Mouse (Mus musculus) kidney, adult 2 months (tissue): ENCODE data around the gene Spata21. TPM values are rescaled to one million over a fixed set of nuclear protein-coding genes. Genes with fewer than 3 reads are reported as not detected.

Source experiments
- DNase-seq: peaks from one replicate; pipeline ENCODE4 v3.0.0; 2021
- H3K27ac ChIP-seq: fragments of 200-500 bp; 2 replicates; pipeline ENCODE4 v1.5.1; 2012; ENCODE audit warnings: low read depth, low read length, control low read depth, inconsistent platforms; ENCODE audit not compliant: insufficient read depth
- H3K27me3 ChIP-seq: fragments of 200-500 bp; replicated peaks from 2 replicates; pipeline ENCODE4 v1.6.1; 2012; ENCODE audit warnings: mild to moderate bottlenecking, moderate library complexity, low read length, inconsistent platforms; ENCODE audit not compliant: control insufficient read depth, insufficient read depth
- H3K36me3 ChIP-seq: fragments of 200-500 bp; 2 replicates; pipeline ENCODE4 v1.6.1; 2012; ENCODE audit warnings: mild to moderate bottlenecking, moderate library complexity, low read length, inconsistent platforms; ENCODE audit not compliant: control insufficient read depth, insufficient read depth
- H3K4me1 ChIP-seq: fragments of 200-500 bp; 2 replicates; pipeline ENCODE4 v1.6.1; 2011; ENCODE audit warnings: low read length; ENCODE audit not compliant: control insufficient read depth, insufficient read depth
- H3K4me3 ChIP-seq: fragments of 200-500 bp; 2 replicates; pipeline ENCODE4 v1.5.1; 2011; ENCODE audit warnings: mild to moderate bottlenecking, low read depth, low read length, control low read depth; ENCODE audit not compliant: insufficient read depth
- CTCF ChIP-seq: fragments of 200-500 bp; conservative IDR thresholded peaks from 2 replicates; pipeline ENCODE4 v1.5.1; 2011; ENCODE audit warnings: low read depth, mild to moderate bottlenecking, control low read depth, low read length, moderate library complexity, mixed read lengths; ENCODE audit not compliant: insufficient read depth, insufficient read length
- POLR2A ChIP-seq: fragments of 200-500 bp; IDR thresholded peaks from one replicate; pipeline ENCODE4 v1.6.1; 2011; ENCODE audit warnings: low read depth, low read length, control low read depth
- WGBS: fragments of 180-500 bp; shearing (Covaris S2); methylation state at CpG from one replicate; pipeline ENCODE4 v1.1.7; 2018; 5-methylcytosine and 5-hydroxymethylcytosine counted together
- polyA plus RNA-seq: library from polyadenylated mRNA; depleted of rRNA; stranded (reverse); fragments of >200 nt; gene quantifications from 2 replicates; pipeline ENCODE4 v1.2.3, GENCODE M21; 2012

Gene Spata21
- polyA plus RNA-seq, 1 experiment = 0.03 TPM

DNA sequence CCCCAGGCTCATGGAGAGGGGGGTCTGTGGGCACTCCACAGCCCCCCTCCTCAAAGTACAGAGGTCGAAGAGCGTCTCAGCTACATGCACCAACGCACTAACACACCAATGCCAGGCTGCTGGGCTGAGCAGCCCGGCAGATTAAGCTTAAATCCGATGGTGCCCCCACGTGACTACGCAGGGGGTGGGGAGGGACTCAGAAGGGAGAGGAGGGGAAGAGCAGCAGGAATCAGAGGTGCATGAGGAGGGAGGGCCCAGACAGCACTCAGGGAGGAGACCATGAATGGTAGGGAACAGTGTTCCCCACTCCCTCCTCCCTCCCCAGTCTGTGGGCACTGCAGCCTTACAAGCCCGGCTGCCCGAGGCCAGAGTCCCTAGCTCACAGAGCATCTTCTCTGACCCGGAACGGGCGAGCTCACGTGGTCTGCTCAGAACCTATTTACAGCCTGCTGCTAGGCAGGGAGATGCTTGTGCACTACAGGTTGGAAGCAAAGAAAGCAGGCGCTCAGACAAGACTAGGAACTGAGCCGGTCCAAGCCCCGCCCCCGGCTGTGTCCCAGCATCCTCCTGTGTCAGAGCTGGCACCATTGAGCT, 34.5 kb upstream of the Spata21 start:
- Histone ChIP-seq H3K27ac (peak overlapping the region; percentile 88), H3K36me3 (no peaks in the 10 kb centered on the region), H3K4me1 (peaks cover 7% of the 10 kb centered on the region; the same call in 1 of the 2 replicates), H3K4me3 (peak overlapping the region; percentile 48), H3K27me3 (no peaks in the 10 kb centered on the region)
- peak; percentile 98 for DNase-seq
- whole genome bisulfite sequencing = 30% methylated on average over 17 of the region's 17 CpGs
- TF ChIP-seq POLR2A (peak; percentile 9), CTCF (no peak)

DNA sequence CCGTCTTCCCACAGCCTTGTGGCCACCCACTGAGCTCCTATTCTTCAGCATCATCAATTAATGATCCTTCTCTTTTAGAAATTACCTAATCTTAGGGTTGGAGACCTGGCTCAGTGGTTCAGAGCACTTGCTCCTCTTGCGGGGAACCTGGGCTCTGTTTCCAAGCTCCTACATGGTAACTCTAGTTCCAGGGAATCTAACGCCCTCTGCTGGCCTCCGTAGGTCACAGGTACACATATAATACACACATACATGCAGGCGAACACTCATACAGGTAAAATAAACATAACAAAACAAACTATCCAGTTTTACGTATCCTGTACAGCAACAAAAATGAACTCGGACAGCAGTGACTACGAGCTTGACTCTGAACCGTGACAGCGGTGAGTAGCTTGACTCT, 31.2 kb upstream of the Spata21 start:
- peaks cover 6% of the 10 kb centered on the region; the same call in 1 of the 2 replicates for H3K4me1 ChIP-seq
- TF ChIP-seq POLR2A (no peak), CTCF (no peak)
- WGBS = 99% methylated on average over 10 of the region's 10 CpGs
- H3K36me3 ChIP-seq = no peaks in the 10 kb centered on the region
- no peaks in the 10 kb centered on the region for H3K27me3 ChIP-seq
- no peak overlapping the region for H3K27ac ChIP-seq
- H3K4me3 ChIP-seq = no peak overlapping the region
- DNase-seq = no peak

DNA sequence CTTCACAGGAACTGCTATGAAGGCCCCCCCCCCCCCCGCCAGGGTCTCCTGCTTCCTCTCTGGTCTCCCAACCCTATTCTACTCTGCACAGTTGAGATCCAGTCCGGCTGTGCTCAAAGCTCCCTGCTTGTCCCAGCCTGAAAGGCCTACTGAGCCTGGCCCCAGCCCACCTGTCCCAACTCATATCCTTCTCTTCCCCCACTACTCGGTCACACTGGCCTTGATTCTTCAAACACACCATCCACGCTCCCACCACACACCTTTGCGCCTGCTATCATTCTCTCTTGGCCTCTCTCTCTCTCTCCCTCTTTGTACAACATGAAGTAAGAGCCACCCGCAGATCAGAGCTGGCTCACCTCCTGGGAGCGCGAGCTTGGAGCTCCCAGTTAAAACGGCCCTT, 29.3 kb upstream of the Spata21 start:
- Histone ChIP-seq H3K27me3 (no peaks in the 10 kb centered on the region), H3K4me1 (peaks cover 5% of the 10 kb centered on the region; the same call in 1 of the 2 replicates), H3K4me3 (no peak overlapping the region), H3K27ac (no peak overlapping the region), H3K36me3 (no peaks in the 10 kb centered on the region)
- no peak for TF ChIP-seq POLR2A
- TF ChIP-seq CTCF = no peak
- WGBS = 68% methylated on average over 9 of the region's 9 CpGs
- DNase-seq = no peak

DNA sequence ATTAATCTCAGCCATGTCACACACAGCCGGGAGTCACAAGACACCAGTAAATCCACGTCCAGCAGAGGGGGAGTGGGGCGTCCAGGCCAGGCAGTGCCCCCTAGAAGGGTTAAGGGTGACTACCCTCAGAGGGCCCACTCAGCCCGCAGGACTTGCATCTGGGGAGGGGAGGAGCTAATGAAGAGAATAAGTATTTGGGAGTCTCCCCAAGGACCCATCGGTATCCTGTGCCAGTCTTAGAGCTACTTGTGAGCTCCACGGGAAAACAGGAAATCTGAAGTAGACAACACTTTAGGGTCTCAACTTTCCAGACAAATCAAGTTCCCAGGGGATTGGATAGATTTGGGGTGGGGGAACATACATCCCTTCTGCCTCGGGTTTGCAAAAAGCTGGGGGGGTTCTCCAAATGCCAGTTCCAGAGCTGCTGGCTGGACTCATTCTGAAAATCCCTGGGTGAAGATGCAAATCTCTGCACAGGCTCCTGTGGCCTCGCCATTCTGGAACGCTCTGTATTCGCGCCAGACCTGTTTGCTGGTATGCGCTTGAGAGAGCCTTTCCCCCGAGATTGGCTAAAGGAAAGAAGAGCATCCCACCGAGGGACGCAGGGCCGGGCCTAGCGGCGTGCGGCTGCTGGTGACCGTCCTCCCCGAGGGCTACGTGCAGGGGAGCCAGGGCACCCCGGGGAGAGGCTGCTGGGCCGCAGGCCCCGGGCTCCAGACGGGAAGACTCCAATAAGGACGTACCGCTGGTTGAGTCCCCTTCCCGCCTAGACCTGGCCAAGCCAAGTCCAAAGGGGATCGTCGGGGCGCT, 28.3 kb upstream of the Spata21 start:
- H3K27ac ChIP-seq = peak overlapping the region; percentile 30
- H3K4me1 ChIP-seq = no peaks in the 10 kb centered on the region; the same call in 1 of the 2 replicates
- no peak for TF ChIP-seq CTCF
- TF ChIP-seq POLR2A = no peak
- H3K36me3 ChIP-seq = no peaks in the 10 kb centered on the region
- WGBS = 2% methylated on average over 32 of the region's 32 CpGs
- H3K27me3 ChIP-seq = no peaks in the 10 kb centered on the region
- DNase-seq = no peak
- peak overlapping the region; percentile 68 for H3K4me3 ChIP-seq

DNA sequence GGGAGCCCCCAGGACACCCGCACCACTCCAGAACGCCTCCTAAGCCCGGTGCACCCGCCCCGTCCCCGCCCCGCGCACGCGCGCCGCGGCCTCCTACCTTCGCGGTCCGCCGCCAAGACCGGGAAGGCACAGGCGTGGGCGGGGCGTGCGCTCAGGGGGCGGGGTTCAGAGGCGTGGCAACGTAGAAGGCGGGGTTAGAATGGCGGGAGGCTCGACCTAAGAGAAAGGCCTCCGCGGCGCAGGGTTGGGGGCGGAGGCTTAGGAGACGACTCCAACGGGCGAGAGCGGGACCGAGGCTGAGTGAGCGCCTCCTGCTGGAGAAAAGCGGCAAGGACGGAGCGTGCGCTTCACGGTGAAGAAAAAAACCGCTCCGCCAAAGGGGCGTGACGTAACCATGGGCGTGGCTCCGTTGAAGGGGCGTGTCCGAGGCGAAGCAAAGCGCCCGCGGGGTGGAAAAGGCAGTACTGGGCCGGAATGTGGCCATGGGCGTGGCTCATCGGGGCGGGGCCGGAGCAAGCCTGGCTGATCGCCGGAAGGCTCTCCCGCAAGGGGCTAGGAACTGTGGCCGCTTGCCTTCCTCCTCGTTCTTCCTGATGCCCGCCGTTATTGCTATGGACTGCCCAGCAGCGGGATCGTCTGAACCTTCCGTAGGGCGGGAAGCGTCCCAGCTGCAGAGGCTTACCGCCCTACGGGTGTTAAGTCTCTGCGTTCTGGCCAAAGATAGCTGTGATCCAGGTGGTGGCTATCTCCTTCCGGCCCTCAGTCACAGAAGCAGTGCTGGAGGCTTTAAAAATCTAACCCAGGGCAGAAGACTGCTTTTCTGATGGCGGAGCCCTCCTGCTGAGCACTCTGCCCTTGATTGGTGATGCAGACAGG, 27.5 kb upstream of the Spata21 start, which contains the start of gene Crocc:
Gene Crocc, minus strand, starts transcription at position 125 of the 876 bp plus-strand sequence.
- peak; percentile 99 for DNase-seq
- H3K27me3 ChIP-seq = no peaks in the 10 kb centered on the region
- H3K27ac ChIP-seq = peak within 1 kb of the TSS; percentile 72
- TF ChIP-seq CTCF (peak; percentile 92), POLR2A (no peak)
- WGBS = under 1% methylated on average over 77 of the region's 77 CpGs
- peak within 1 kb of the TSS; percentile 68 for H3K4me3 ChIP-seq
- H3K4me1 ChIP-seq = no peaks in the 10 kb centered on the region; the same call in 1 of the 2 replicates
- H3K36me3 ChIP-seq = no peaks in the 10 kb centered on the region

DNA sequence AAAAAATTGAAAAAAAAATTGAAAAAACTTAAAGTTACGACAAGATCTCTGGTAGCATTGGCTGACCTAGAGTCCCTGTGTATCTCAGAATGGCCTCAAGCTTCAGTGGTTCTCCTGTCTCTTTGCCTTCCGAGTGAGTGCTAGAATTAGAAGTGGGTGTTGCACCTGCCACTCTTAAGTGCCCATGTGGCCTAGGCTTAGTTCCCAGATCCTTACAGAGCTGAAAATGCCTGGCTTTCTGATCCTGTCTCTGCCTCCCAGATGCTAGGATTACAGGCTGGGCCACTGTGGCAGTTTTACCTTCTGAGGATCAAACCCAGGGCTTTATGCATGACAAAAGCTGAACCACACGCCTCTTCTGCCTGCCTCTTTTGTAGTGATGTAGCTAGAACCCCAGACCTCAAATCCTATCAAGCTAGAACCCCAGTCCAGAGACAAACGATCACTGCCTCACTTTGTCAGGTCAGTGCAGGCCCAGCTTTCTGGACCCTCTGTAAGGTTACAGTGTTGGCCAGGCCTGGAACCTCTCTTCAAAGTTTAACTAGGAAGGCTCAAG, 24.0 kb upstream of the Spata21 start:
- peaks cover 19% of the 10 kb centered on the region for H3K4me1 ChIP-seq
- H3K4me3 ChIP-seq = no peak overlapping the region
- H3K27me3 ChIP-seq = no peaks in the 10 kb centered on the region
- 87% methylated on average over 4 of the region's 4 CpGs for WGBS
- no peak for DNase-seq
- no peak for TF ChIP-seq CTCF
- H3K27ac ChIP-seq = no peak overlapping the region
- no peaks in the 10 kb centered on the region; the same call in 1 of the 2 replicates for H3K36me3 ChIP-seq
